Comparison of ENCODE assay signal across 8 mouse cellular contexts in the genomic region with DNA sequence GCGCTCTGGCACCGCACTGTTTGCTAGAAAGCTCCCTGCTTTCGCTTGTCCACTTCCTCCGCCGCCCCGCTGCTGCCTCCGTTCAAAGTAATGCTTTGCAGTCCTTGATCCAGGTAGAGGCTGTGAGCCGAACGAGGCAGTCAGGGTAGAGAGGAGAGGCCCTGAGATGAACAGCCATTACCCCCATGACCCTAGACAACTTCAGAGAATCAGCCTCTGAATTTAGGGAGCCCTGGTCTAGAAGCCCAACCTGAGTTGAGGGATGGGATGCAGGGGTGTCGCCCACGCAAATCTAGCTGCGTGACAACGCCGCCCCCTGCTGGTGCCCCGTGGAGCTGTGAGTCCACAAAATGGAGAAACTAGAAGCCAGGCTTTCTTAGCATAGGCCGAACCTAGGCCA. TPM values are rescaled to one million over a fixed set of nuclear protein-coding genes. Genes with fewer than 3 reads are reported as not detected.
DNase-seq lines count a peak whose midpoint lies in the region; ATAC-seq lines count a peak whose summit lies in the region.

No protein-coding gene starts in this region.

- intact Hi-C loops in gastrocnemius, postnatal 14 days (cut with DNase I; ENCODE audit: low total_unique reads): loop anchor here (5.0 kb wide), 1 partner anchor 986 kb away; no protein-coding TSS in a partner anchor
- intact Hi-C loops in left cerebral cortex, postnatal 10 days (cut with DNase I): loop anchor here (5.0 to 10.0 kb wide), 4 partner anchors 357 to 1371 kb away; no protein-coding TSS in a partner anchor

- peak; percentile 46 for ATAC-seq in activated CD4-positive, CD25-positive, alpha-beta regulatory T cell, adult 4 months
- ATAC-seq in inflammation-experienced regulatory T-cells, adult 6 months: peak; percentile 53
- ATAC-seq in megakaryocyte progenitor cell, adult 5-6 weeks (replicated peaks; ENCODE audit: poor library complexity): peak; percentile 51

- peak; percentile 90 for DNase-seq in embryo, embryonic 10.5 days (ENCODE audit: low spot score)
- peak; percentile 85 for DNase-seq in gastrocnemius, postnatal 14 days
- DNase-seq in left cerebral cortex, postnatal 10 days (ENCODE audit: extremely low spot score in 1 of 2, low spot score in 2 of 2): peak; percentile 76 to 84
- peak; percentile 86 for DNase-seq in right cerebral cortex, postnatal 14 days
- peak; percentile 90 for DNase-seq in urinary bladder, postnatal 36 days (ENCODE audit: low spot score in 2 of 2)

RNA-seq across cellular contexts. Expression of a gene that starts 1.1 kb away (rescaled TPM):
- polyA plus RNA-seq in activated CD4-positive, CD25-positive, alpha-beta regulatory T cell, adult 4 months (2017; shearing (Covaris generic)): 1 to 10 TPM; 6.3 to 7.9 TPM
- total RNA-seq in gastrocnemius, postnatal 14 days (2021): 1 to 10 TPM; 5.6 to 6.9 TPM
- polyA plus RNA-seq in inflammation-experienced regulatory T-cells, adult 6 months (2017; shearing (Covaris generic)): 1 to 10 TPM; 7.1 to 9.8 (median 7.3) TPM
- 1 to 10 TPM; 2.3 to 2.6 TPM for total RNA-seq in left cerebral cortex, postnatal 10 days (2021)
- total RNA-seq in megakaryocyte progenitor cell, adult 5-6 weeks (2015): 63.7 and 69.3 TPM in 2 replicates
- total RNA-seq in megakaryocyte progenitor cell, adult 5-6 weeks (2017): 41.2 and 44.4 TPM in 2 replicates

RNA-seq across cellular contexts. Expression of a gene that starts 15.7 kb away (rescaled TPM):
- polyA plus RNA-seq in activated CD4-positive, CD25-positive, alpha-beta regulatory T cell, adult 4 months (2017; shearing (Covaris generic)): not detected
- total RNA-seq in gastrocnemius, postnatal 14 days (2021): not detected
- polyA plus RNA-seq in inflammation-experienced regulatory T-cells, adult 6 months (2017; shearing (Covaris generic)): not detected
- not detected for total RNA-seq in left cerebral cortex, postnatal 10 days (2021)
- total RNA-seq in megakaryocyte progenitor cell, adult 5-6 weeks (2015): not detected in 2 replicates
- not detected in 2 replicates for total RNA-seq in megakaryocyte progenitor cell, adult 5-6 weeks (2017)

Comparison
In these comparisons a context has a peak if more than half of its experiments do, and no peak if none do; other contexts are left out.
1. Peak in every context shown above with its lines: DNase-seq and ATAC-seq.
2. RNA of a gene that starts 1.1 kb away (total RNA-seq): 41.2 to 69.3 TPM in megakaryocyte progenitor cell, adult 5-6 weeks; 5.6 to 6.9 TPM in gastrocnemius, postnatal 14 days and 2.3 to 2.6 TPM in left cerebral cortex, postnatal 10 days; every median in the first group is over 4 times any median in the second.